13 mouse cellular contexts compared by ENCODE assay signal in the genomic region with DNA sequence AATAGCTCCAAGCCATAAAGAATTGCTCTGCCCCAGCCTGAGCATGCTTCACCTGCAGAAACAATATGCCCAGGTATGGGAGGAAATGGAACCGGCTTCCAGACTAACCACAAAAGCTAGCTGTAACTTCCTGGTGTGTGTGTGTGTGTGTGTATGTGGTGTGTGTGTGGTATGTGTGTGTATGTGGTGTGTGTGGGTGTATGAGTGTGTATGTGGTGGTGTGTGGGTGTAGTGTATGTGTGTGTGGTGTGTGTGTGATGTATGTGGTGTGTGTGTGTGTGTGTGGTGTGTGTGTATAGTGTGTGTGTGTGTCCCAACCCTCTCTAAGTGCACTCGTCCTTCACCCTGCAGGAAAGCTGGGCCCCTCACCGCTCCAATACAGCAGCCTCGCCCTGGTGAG. TPM values are rescaled to one million over a fixed set of nuclear protein-coding genes. Genes with fewer than 3 reads are reported as not detected.
"Had no signal": no experiment of that assay in that cellular context is flagged by ENCODE, and none has a peak within 500 bp of the region (broad histone marks: within the 10 kb centered on the region; RNA-seq: fewer than 3 reads in every experiment).

No protein-coding gene starts in this region.

- ATAC-seq: midbrain, embryonic 13.5 days had no signal

- H3K9me3 ChIP-seq: limb, embryonic 13.5 days; midbrain, embryonic 13.5 days; neural tube, embryonic 13.5 days had no signal

- H3K4me2 ChIP-seq: limb, embryonic 13.5 days; midbrain, embryonic 13.5 days; neural tube, embryonic 13.5 days had no signal

- DNase-seq: kidney, adult 11 months; kidney, adult 9 months; kidney, postnatal 36 days; left cerebral cortex, postnatal 4 days; lung, adult 18-20 months; retina, postnatal 1 day had no signal

- H3K27ac ChIP-seq: kidney, postnatal 0 days; limb, embryonic 13.5 days; liver, embryonic 14.5 days; midbrain, embryonic 13.5 days; neural tube, embryonic 13.5 days had no signal

- H3K9ac ChIP-seq: limb, embryonic 13.5 days; liver, embryonic 14.5 days; midbrain, embryonic 13.5 days; neural tube, embryonic 13.5 days had no signal

- H3K4me3 ChIP-seq: limb, embryonic 13.5 days; midbrain, embryonic 13.5 days; myocyte; neural tube, embryonic 13.5 days had no signal

- H3K36me3 ChIP-seq: limb, embryonic 13.5 days; midbrain, embryonic 13.5 days; neural tube, embryonic 13.5 days had no signal

RNA-seq across cellular contexts. Expression of a gene that starts 10.8 kb away (rescaled TPM):
- polyA plus RNA-seq: kidney, postnatal 0 days; liver, adult 2 months; liver, embryonic 14.5 days had no signal

RNA-seq across cellular contexts. Expression of a gene that starts 36.2 kb away (rescaled TPM):
- polyA plus RNA-seq: liver, adult 2 months had no signal
